Mouse (Mus musculus) forebrain, embryonic 12.5 days (tissue): ENCODE results near the gene Rab23. TPM values are rescaled to one million over a fixed set of nuclear protein-coding genes. Genes with fewer than 3 reads are reported as not detected.

Experiments used
- ATAC-seq: fragments of 200-750 bp; cut with Nextera tagmentation; 2 replicates; pipeline ENCODE4 v1.8.0; 2017; ENCODE audit warnings: moderate TSS enrichment; ENCODE audit not compliant: low FRiP score
- H3K27ac ChIP-seq: fragments of 300-500 bp; sonication (generic); 2 replicates; pipeline ENCODE4 v1.5.1; 2016; ENCODE audit warnings: mild to moderate bottlenecking
- H3K27me3 ChIP-seq: fragments of 300-500 bp; sonication (generic); 2 replicates; pipeline ENCODE4 v1.6.1; 2016; ENCODE audit warnings: mild to moderate bottlenecking
- H3K36me3 ChIP-seq: fragments of 300-500 bp; sonication (generic); replicated peaks from 2 replicates; pipeline ENCODE4 v1.6.1; 2016; ENCODE audit warnings: mild to moderate bottlenecking
- H3K4me1 ChIP-seq: fragments of 300-500 bp; sonication (generic); 2 replicates; pipeline ENCODE4 v1.6.1; 2016
- H3K4me2 ChIP-seq: fragments of 300-500 bp; sonication (generic); 2 replicates; pipeline ENCODE4 v1.6.1; 2016; ENCODE audit warnings: mild to moderate bottlenecking, moderate library complexity
- H3K4me3 ChIP-seq: fragments of 300-500 bp; sonication (generic); replicated peaks from 2 replicates; pipeline ENCODE4 v1.5.1; 2016; ENCODE audit warnings: mild to moderate bottlenecking
- H3K9ac ChIP-seq: fragments of 300-500 bp; sonication (generic); 2 replicates; pipeline ENCODE4 v1.6.1; 2016; ENCODE audit warnings: mild to moderate bottlenecking
- H3K9me3 ChIP-seq: fragments of 300-500 bp; sonication (generic); 2 replicates; pipeline ENCODE4 v1.6.1; 2016
- WGBS: fragments of 180-500 bp; shearing (Covaris S2); methylation state at CpG from one replicate; pipeline ENCODE4 v1.1.7; 2016; 5-methylcytosine and 5-hydroxymethylcytosine counted together
- polyA plus RNA-seq: library from polyadenylated mRNA; unstranded; fragments of >200 nt; fragmentation: Nextera tagmentation; extraction: Ambion mirVana; gene quantifications from 2 replicates; pipeline ENCODE4 v1.2.1, GENCODE M21; 2016

Gene Rab23
- polyA plus RNA-seq, 1 experiment from 2014 or later = 32.3 TPM

DNA sequence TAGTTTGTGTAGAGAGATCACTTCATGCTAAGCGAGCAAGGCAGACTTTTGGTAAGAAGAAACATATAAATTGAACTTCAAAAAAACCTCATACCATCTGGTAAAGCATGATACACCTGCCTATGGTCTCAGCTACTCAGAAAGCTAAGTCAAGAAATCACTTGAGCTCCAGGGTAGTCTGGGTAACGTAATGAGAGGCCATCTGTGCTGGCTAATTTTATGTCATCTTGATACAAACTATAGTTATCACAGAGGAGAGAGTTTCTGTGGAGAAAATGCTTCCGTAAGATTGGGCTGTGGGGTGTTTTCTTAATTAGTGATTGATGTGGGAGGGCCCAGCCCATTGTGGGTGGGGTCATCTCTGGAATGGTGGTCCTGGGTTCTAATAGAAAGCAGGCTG lies 25.8 kb upstream of the Rab23 start:
- Histone ChIP-seq H3K36me3 (no peaks in the 10 kb centered on the region), H3K27ac (no peak overlapping the region), H3K9me3 (no peaks in the 10 kb centered on the region), H3K9ac (no peak overlapping the region), H3K4me1 (no peaks in the 10 kb centered on the region), H3K27me3 (no peaks in the 10 kb centered on the region), H3K4me2 (no peak overlapping the region), H3K4me3 (no peak overlapping the region)
- 82% methylated on average over 3 of the region's 3 CpGs for WGBS
- ATAC-seq = no peak

DNA sequence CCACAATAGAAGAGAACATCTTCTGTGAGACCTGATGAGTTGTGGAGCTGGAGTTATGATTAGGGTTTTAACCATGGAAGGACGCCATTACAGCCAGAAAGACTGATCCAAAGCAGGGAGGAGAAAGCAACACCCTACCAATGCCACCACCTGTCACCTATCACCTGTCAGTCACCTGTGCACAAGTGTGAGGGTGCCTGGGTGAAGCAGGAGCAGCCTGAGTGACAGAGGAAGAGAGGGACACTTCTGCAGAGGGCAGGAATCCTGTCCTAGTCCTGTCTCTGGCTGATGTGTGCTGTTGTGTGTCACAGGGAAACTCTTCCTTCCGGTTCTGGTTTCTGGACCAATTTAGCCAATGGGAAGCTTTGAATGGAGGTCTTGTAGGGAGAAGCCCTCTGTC lies 23.7 kb upstream of the Rab23 start:
- Histone ChIP-seq H3K9me3 (no peaks in the 10 kb centered on the region), H3K4me3 (no peak overlapping the region), H3K4me2 (no peak overlapping the region), H3K9ac (no peak overlapping the region), H3K4me1 (no peaks in the 10 kb centered on the region), H3K36me3 (no peaks in the 10 kb centered on the region), H3K27ac (no peak overlapping the region), H3K27me3 (no peaks in the 10 kb centered on the region)
- 85% methylated on average over 2 of the region's 2 CpGs for WGBS
- ATAC-seq = no peak

DNA sequence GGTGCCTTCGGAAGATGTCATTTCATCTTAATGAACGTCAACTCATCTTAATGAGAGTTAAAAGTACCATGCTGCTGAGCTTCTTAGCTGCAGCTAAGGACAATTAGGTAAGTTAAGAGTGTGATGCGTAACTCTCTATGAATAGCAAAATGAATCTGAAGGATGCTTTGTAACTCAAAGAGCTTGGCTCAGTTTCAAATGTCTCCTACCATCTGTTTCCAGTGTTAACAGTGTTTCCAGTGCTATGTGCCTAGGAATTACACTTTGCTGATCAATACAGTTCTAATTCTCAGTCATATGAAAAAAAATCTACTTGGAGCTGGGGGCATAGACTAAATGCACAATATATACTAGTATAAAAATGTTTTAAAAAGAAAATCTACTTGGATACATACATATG lies 18.4 kb upstream of the Rab23 start:
- WGBS = 81% methylated on average over 3 of the region's 3 CpGs
- ATAC-seq = no peak

DNA sequence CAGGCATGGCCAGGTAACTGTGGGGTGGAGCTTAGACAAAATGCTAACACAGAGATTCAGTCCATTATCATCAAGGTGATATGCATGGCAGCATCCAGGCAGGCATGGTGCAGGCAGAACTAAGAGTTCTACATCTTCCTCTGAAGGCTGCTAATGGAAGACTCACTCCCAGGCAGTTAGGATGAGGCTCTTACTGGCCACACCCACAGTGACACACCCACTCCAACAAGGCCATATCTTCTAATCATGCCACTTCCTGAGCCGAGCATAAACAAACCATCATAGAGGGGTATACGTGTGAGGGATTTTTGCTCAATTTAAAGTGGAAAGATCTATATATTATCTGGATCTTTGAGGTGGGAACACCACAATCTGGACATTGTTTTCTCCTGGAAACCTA lies 10.1 kb upstream of the Rab23 start:
- 86% methylated on average over 2 of the region's 2 CpGs for WGBS
- H3K9ac ChIP-seq = no peak overlapping the region
- H3K4me1 ChIP-seq = peaks cover 5% of the 10 kb centered on the region; the same call in 1 of the 2 replicates
- no peak for ATAC-seq
- no peak overlapping the region for H3K4me3 ChIP-seq
- no peak overlapping the region for H3K27ac ChIP-seq
- H3K9me3 ChIP-seq = no peaks in the 10 kb centered on the region
- no peak overlapping the region for H3K4me2 ChIP-seq
- H3K27me3 ChIP-seq = no peaks in the 10 kb centered on the region
- H3K36me3 ChIP-seq = no peaks in the 10 kb centered on the region

More for the DNA sequence above, 18.4 kb upstream of the Rab23 start:
- H3K9me3 ChIP-seq = no peaks in the 10 kb centered on the region
- H3K36me3 ChIP-seq = no peaks in the 10 kb centered on the region
- H3K27me3 ChIP-seq = no peaks in the 10 kb centered on the region
- no peak overlapping the region for H3K4me3 ChIP-seq
- H3K9ac ChIP-seq = no peak overlapping the region
- no peak overlapping the region for H3K4me2 ChIP-seq
- H3K4me1 ChIP-seq = no peaks in the 10 kb centered on the region
- no peak overlapping the region for H3K27ac ChIP-seq

DNA sequence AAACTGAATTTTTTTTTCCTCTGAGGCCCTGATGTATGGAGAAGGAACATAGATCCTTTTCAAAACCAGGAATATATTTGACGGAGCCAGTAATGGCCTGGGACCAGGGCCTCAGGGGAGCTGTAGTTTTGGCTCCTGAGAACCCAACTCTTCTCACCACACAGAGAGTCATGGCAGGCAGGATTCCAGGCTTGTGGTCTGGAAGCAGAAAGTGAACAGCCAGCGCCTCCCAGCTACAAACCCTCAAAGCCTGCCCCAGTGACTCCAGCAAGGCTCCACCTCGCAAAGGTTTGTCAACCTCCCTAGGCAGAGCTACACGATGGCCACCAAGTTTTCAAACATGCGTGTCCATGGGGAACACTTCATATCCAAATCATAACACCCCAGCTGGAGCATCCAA lies 7.7 kb upstream of the Rab23 start:
- no peak overlapping the region for H3K9ac ChIP-seq
- 89% methylated on average over 5 of the region's 5 CpGs for WGBS
- ATAC-seq = no peak
- H3K36me3 ChIP-seq = no peaks in the 10 kb centered on the region
- H3K9me3 ChIP-seq = no peaks in the 10 kb centered on the region
- peaks cover 8% of the 10 kb centered on the region for H3K4me1 ChIP-seq
- no peak overlapping the region for H3K4me2 ChIP-seq
- H3K27ac ChIP-seq = no peak overlapping the region
- no peak overlapping the region for H3K4me3 ChIP-seq
- no peaks in the 10 kb centered on the region for H3K27me3 ChIP-seq

DNA sequence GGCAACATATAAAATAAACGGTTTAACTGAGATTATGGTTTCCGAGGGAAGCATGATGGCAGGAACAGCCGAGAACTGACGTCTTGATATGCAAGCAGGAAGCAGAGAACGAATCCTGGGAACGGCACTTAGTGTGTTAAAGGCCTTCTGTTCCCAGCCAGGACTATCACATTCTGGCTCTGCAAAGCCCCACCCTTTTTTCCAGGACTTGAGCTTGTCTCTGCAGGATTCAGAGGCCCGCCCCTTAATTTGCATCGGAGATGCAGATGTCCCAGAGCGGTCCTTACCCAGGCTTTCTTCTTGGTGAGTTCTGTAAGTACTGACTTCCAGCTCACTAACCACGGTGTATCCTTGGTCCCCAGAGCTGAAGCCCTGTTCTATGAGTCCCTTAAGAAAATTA lies 4.9 kb upstream of the Rab23 start:
- H3K27ac ChIP-seq = no peak overlapping the region
- H3K9ac ChIP-seq = no peak overlapping the region
- H3K4me2 ChIP-seq = peak overlapping the region; percentile 26
- H3K27me3 ChIP-seq = no peaks in the 10 kb centered on the region
- ATAC-seq = peak; percentile 64; the same call in 1 of the 2 replicates
- H3K9me3 ChIP-seq = no peaks in the 10 kb centered on the region
- 7% methylated on average over 10 of the region's 10 CpGs for WGBS
- H3K4me1 ChIP-seq = peaks cover 12% of the 10 kb centered on the region
- no peak overlapping the region for H3K4me3 ChIP-seq
- H3K36me3 ChIP-seq = no peaks in the 10 kb centered on the region

DNA sequence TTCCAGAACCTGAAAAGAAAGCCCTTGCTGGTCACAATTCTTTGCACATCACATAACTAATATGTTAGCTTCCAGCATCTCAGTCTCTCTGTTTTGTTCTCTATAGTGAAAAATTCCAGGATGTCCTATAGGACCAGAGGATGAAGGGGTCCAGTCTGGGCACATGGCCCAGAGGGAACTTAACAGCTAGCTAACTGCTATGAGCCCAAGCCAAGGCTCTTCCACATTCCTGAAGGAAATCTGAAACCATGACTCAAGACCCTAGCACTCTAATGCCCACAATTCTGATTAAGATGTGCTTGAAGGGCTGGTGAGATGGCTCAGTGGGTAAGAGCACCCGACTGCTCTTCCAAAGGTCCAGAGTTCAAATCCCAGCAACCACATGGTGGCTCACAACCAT lies 2.1 kb upstream of the Rab23 start:
- Histone ChIP-seq H3K27me3 (no peaks in the 10 kb centered on the region), H3K4me2 (no peak overlapping the region), H3K36me3 (peaks cover 8% of the 10 kb centered on the region; the same call in 1 of the 2 replicates), H3K9ac (no peak overlapping the region), H3K9me3 (no peaks in the 10 kb centered on the region), H3K4me3 (no peak overlapping the region), H3K27ac (no peak overlapping the region), H3K4me1 (peaks cover 19% of the 10 kb centered on the region)
- no peak for ATAC-seq
- WGBS = 96% methylated on average over 1 of the region's 1 CpGs

DNA sequence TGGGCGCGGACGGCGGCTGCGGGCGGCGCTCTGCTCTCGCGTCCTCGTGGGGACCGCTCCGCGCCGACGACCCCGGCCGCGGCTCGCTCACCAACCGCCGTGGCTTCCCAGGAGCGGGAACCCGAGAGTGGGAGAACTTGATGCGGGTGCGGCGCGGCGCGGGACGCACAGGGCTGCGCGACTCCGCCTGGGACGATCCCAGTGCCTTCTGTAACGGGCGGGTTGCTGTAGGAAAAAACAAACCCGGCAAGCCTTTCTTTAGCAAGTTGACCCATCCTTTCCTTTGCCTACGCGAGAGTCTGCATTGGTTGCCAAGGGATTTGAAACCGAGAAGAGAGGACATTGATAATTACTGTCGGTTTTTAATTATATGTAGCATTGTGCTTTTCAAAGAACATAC lies 544 bp downstream of the Rab23 start:
- peak; percentile 72; the same call in 1 of the 2 replicates for ATAC-seq
- Histone ChIP-seq H3K36me3 (peaks cover 31% of the 10 kb centered on the region), H3K9ac (peak overlapping the region; percentile 83), H3K27me3 (no peaks in the 10 kb centered on the region), H3K4me2 (peak overlapping the region; percentile 60), H3K9me3 (no peaks in the 10 kb centered on the region), H3K4me1 (peaks cover 10% of the 10 kb centered on the region), H3K4me3 (peak overlapping the region; percentile 86), H3K27ac (peak overlapping the region; percentile 93)
- WGBS = 0% methylated on average over 41 of the region's 41 CpGs

DNA sequence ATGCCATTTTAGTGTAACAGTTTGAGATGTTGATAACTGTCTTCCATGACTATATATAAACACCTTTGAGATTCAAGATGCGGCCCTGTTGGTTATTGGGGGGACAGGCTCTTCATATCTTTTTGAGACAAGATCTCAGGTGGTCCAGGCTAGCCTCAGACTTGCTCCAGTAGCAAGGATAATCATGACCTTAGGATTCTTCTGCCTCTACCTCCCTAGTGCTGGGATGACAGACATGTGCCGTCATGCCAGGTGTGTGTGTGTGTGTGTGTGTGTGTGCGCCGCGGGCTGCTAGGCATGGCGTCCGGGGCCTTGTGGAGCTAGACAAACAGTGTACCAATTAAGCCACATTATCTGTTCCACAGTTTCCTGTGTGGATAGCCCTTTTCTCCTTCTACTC lies 1.3 kb downstream of the Rab23 start:
- H3K4me3 ChIP-seq = peak overlapping the region; percentile 86
- ATAC-seq = no peak
- H3K9ac ChIP-seq = peak overlapping the region; percentile 38; the same call in 1 of the 2 replicates
- peak overlapping the region; percentile 60 for H3K4me2 ChIP-seq
- peaks cover 10% of the 10 kb centered on the region for H3K4me1 ChIP-seq
- H3K27me3 ChIP-seq = no peaks in the 10 kb centered on the region
- no peaks in the 10 kb centered on the region for H3K9me3 ChIP-seq
- H3K27ac ChIP-seq = no peak overlapping the region
- 80% methylated on average over 7 of the region's 7 CpGs for WGBS
- H3K36me3 ChIP-seq = peaks cover 39% of the 10 kb centered on the region

DNA sequence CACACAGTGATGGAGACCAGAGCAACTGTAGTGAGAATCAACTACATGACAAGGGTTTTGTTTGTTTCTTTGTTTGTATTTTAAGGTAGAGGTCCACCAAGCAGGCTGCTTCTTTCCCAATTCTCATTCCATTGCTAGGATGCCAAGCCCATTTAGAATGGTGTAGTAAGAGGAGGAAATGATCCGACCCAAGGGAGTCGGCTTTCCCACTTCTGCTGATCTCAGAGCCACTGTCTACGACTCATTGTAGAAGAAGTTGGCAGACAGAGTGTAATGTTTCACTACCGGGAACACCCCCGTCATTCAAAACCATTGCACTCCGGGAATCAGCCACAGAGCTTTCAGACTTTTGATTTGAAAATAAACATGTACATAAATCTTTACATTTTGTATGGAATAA lies 4.8 kb downstream of the Rab23 start:
- WGBS = 92% methylated on average over 6 of the region's 6 CpGs
- Histone ChIP-seq H3K27ac (no peak overlapping the region), H3K36me3 (peaks cover 69% of the 10 kb centered on the region), H3K9ac (no peak overlapping the region), H3K9me3 (no peaks in the 10 kb centered on the region), H3K4me3 (no peak overlapping the region), H3K27me3 (no peaks in the 10 kb centered on the region), H3K4me2 (no peak overlapping the region), H3K4me1 (peaks cover 8% of the 10 kb centered on the region)
- ATAC-seq = no peak

DNA sequence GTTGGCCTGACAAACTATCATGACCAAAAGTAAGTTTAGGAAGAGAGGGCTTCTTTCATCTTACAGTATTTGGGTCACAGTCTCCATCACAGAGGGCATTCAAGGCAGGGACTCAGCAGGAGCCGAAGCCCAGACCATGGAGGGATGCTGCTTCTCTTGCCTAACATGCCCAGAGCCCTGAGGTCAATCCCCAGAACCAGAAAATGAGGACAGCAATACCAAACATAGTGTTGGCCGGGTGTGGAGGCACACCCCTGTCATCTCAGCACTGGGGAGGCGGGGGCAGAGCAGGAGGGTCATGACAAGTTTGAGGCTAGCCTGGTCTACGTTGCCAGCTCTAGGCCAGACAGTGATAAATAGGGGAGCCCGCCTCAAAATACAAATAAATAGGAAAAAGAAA lies 5.4 kb downstream of the Rab23 start:
- no peak overlapping the region for H3K27ac ChIP-seq
- WGBS = 93% methylated on average over 5 of the region's 5 CpGs

DNA sequence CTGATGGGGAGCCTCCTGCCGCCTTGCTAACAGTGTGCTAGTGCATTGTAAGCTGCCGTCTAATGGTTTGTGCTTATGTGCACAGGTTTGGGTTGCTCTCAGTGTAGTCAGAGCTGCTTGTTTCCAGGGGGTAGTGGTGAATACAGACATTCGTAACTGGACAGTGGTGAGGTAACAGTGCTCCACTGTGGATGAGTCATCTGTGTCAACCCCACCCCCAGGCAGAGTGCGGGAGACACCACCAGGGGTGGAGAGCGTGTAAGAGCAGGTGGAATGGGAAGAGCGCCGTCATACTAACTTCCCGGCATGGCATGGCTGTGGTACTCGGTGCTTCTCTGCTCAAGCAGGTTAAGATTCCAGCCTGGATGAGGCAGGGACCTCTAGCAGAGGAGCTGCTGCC lies 13.4 kb downstream of the Rab23 start:
- Histone ChIP-seq H3K27ac (no peak overlapping the region), H3K9ac (no peak overlapping the region), H3K27me3 (no peaks in the 10 kb centered on the region), H3K4me2 (no peak overlapping the region), H3K9me3 (no peaks in the 10 kb centered on the region), H3K36me3 (peaks cover 82% of the 10 kb centered on the region), H3K4me1 (no peaks in the 10 kb centered on the region), H3K4me3 (no peak overlapping the region)
- 93% methylated on average over 9 of the region's 9 CpGs for WGBS
- no peak for ATAC-seq

More for the DNA sequence above, 5.4 kb downstream of the Rab23 start:
- peaks cover 73% of the 10 kb centered on the region for H3K36me3 ChIP-seq
- ATAC-seq = no peak
- no peaks in the 10 kb centered on the region for H3K27me3 ChIP-seq
- H3K9me3 ChIP-seq = no peaks in the 10 kb centered on the region
- no peak overlapping the region for H3K4me3 ChIP-seq
- peaks cover 7% of the 10 kb centered on the region for H3K4me1 ChIP-seq
- no peak overlapping the region for H3K4me2 ChIP-seq
- no peak overlapping the region for H3K9ac ChIP-seq

DNA sequence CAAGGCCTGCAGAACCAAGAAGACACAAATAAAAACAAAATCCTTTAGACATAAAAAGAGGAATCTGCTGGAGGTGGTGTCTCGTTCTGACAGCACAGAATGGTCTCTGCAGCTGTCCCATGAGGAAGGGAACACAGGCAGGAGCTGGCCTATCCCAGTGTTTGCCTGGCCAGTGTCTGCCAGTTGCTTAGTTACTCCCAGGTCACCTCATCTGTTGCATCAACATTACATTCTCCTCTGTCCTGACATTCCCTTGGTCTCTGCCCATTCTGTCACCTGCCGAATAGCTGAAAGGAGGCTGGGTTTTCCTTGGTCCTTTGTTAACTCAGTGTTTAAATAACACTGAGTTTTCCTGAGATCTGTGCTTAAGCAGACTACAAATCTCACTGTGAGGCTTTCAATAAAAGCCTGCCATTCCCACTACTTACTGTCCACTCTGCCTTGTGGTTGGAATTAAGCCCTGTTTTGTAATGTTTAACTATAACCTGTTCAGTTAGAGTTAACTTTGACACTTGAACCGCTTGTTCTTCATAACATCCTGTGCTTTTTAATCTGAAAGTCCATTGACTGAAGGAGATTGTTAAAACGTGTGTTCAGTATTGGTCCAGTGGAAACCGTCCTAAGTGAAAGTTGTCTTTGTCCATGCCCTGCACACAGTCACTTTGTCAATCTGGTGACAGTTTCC lies 14.5 kb downstream of the Rab23 start:
- WGBS = 81% methylated on average over 5 of the region's 5 CpGs
- Histone ChIP-seq H3K9ac (no peak overlapping the region), H3K4me3 (no peak overlapping the region), H3K27me3 (no peaks in the 10 kb centered on the region), H3K9me3 (no peaks in the 10 kb centered on the region), H3K4me2 (no peak overlapping the region), H3K36me3 (peaks cover 81% of the 10 kb centered on the region), H3K4me1 (no peaks in the 10 kb centered on the region), H3K27ac (no peak overlapping the region)
- no peak for ATAC-seq
